Mouse (Mus musculus) Patski (cell line): ENCODE data around the gene Gm21970. TPM values are rescaled to one million over a fixed set of nuclear protein-coding genes. Genes with fewer than 3 reads are reported as not detected.

Experiments used
- ATAC-seq: fragments of 100-300 bp; one replicate; pipeline ENCODE4 v1.8.0; 2021
- CTCF ChIA-PET: fragments of 350-600 bp; sonication (Branson Sonifier 250); formaldehyde crosslinking; loops from one replicate; lab custom pipeline; 2022; ENCODE audit warnings: inconsistent platforms; lab: Charles Lee
- POLR2A ChIA-PET: fragments of 350-600 bp; sonication (Branson Sonifier 250); formaldehyde crosslinking; loops from one replicate; lab custom pipeline; 2022; ENCODE audit warnings: antibody characterized with exemption, inconsistent platforms; lab: Charles Lee
- DNase-seq: peaks from one replicate; pipeline ENCODE4 v3.0.0-alpha.2; 2011; ENCODE audit warnings: low read depth, low spot score
- H3K27me3 ChIP-seq: fragments of 371-371 bp; one replicate; pipeline ENCODE4 v1.5.1; 2021
- CTCF ChIP-seq: fragments of 100-300 bp; IDR thresholded peaks from one replicate; pipeline ENCODE4 v1.5.1; 2021
- in situ Hi-C: fragments of 300-500 bp; cut with MboI; formaldehyde crosslinking; loops from 3 replicates; pipeline ENCODE4 v1.11.1; 2018; ENCODE audit warnings: low pct_unique_long_range_greater_than_20kb, mixed read lengths
- polyA plus RNA-seq: library from polyadenylated mRNA; unstranded; gene quantifications from one replicate; pipeline ENCODE4 v1.2.3, GENCODE M21; 2021

Gm21970 gene
- polyA plus RNA-seq, 1 experiment from 2014 or later, result 3.8 TPM

DNA sequence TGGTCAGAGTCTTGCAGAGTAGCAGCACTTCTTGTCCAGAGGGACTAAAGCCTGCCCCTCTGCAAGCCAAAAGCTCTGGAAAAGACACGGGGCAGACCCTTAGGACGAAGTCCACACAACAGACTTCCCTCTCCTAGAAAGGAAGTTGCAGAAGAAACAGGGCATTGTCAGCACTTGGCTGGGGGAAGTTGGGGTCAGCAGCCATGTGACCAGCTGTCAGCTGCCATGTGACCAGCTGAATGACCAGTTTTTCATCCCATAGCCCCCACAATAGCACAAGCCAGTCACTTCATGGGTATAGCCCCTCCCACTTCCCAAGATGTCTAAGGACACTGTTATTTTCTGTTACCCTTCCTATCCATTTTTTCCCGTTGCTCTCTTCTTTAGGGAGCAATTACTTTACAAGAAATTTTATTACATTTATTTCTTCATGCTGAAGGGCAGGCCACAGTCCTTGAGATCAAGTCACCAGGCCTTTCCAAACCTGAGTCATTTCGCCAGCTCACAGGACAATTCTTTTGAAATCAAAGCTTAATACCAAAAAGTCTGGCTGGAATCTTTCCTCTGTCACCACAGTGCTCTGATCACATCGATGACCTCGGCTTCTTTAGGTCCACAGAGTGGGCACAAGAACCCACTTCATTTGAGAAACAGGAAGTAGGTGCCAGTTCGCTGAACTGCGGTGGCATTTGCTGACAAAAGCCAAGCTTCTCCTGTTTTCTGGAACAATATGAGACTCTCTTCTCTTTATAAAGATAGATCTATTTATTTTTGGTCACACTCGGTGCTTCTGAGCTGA lies 24.1 kb downstream of the Gm21970 start:
- CTCF ChIA-PET, result no interaction called here
- TF ChIP-seq CTCF, result no peak

DNA sequence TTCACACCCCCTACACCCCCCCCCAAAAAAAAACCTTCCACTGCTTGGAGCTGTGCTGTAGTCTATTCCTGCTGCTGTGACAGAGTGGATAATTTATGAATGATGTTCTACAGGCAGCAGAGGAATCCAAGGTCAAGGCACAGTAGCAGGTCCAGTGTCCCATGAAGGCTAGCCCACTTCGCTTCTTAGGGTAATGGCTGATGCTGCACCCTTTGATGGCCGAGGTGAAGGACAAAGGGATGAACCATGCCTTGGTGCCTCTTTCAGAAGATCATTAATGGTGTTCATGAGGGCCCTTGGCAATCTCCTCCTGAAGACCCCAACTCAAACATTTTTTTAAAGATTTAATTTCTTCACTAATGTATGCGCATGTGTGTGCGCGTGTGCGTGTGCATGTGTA lies 24.8 kb downstream of the Gm21970 start:
- ChIA-PET CTCF (no interaction called here), POLR2A (interaction anchor here (0.6 kb wide), 1 partner anchor 73 kb away, joined by 4 read pairs; no protein-coding TSS in a partner anchor)
- no peak for DNase-seq
- H3K27me3 ChIP-seq, result no peaks in the 10 kb centered on the region
- TF ChIP-seq CTCF, result no peak
- no peak for ATAC-seq
- in situ Hi-C loops, result no loop called here

More for the DNA sequence above, 24.1 kb downstream of the Gm21970 start:
- ATAC-seq (no peak), DNase-seq (no peak)
- in situ Hi-C loops, result no loop called here
- POLR2A ChIA-PET, result no interaction called here
- H3K27me3 ChIP-seq, result no peaks in the 10 kb centered on the region

DNA sequence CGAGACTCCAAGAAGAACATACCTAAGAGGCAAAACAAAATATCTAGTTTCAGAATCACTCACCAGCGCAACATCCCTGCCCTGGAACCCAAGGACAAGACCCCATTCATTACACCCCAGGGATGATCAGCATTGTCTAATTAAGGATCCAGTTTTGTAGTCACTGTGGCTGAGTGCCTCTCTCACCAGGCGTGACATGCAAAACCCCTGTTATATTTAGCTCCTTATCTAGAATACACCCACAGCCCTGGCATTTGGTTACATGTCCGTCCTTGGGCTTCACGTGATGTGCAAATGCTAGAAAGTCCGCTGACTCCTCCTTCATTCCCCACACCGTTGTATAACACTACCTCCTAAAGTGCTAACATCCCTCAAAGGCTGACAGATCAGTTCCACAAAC lies 25.4 kb downstream of the Gm21970 start:
- in situ Hi-C loops, result no loop called here
- ChIA-PET POLR2A (interaction anchor here (0.6 kb wide), 1 partner anchor 73 kb away, joined by 4 read pairs; no protein-coding TSS in a partner anchor), CTCF (no interaction called here)
- no peak for TF ChIP-seq CTCF
- no peaks in the 10 kb centered on the region for H3K27me3 ChIP-seq
- no peak for DNase-seq
- ATAC-seq, result no peak

DNA sequence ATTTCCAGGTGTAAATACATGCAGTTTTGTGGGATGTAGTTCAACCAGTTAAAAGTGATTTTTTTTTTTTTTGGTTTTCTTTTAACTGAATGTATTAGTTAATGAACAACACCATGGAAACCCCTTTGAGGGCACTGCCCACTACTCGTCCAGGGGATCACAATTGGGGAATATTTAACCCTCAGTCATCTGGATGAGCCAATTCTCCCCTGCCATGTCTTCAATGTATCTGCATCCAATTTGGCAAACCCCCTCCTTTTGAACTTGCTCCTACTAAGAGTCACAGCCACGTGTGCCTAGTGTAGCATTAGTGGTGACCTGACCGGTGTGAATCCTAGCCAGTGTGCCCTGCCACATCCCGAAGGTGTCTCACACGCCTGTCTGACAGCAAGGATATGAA lies 27.0 kb downstream of the Gm21970 start:
- in situ Hi-C loops, result no loop called here
- ATAC-seq (no peak), DNase-seq (no peak)
- H3K27me3 ChIP-seq, result no peaks in the 10 kb centered on the region
- ChIA-PET CTCF (no interaction called here), POLR2A (no interaction called here)
- TF ChIP-seq CTCF, result no peak

DNA sequence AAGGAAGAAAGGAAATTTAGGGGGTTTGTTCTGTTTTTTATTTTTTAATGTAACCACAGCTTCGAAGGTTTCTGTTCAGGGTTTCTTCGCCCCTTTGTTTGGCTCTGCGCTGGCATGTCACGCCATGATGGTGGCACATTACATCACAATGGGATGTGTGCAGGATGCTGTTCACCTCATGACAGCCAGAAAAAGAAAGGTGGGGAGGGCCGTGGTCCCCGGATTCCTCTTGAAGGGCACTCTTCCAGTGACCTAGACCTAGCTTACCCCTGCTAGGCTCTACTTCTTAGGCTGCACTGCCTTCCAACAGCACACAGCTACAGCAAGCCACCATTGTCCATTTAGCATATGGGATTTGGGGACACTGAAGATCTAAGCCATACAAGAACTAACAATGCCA lies 34.3 kb downstream of the Gm21970 start:
- no peak for TF ChIP-seq CTCF
- ATAC-seq, result no peak
- H3K27me3 ChIP-seq, result no peaks in the 10 kb centered on the region
- DNase-seq, result no peak
- POLR2A ChIA-PET, result no interaction called here
- in situ Hi-C loops, result no loop called here
- CTCF ChIA-PET, result no interaction called here

GRCm38 (mm10) chr16:91426586-91426985 lies 35.1 kb downstream of the Gm21970 start:
- ATAC-seq (no peak), DNase-seq (no peak)
- no peaks in the 10 kb centered on the region for H3K27me3 ChIP-seq
- in situ Hi-C loops, result no loop called here
- no peak for TF ChIP-seq CTCF
- ChIA-PET POLR2A (interaction anchor here (1.3 kb wide), 1 partner anchor 16 kb away, joined by 3 read pairs; no protein-coding TSS in a partner anchor), CTCF (no interaction called here)

GRCm38 (mm10) chr16:91427461-91427860 lies 35.9 kb downstream of the Gm21970 start:
- no peak for DNase-seq
- in situ Hi-C loops, result no loop called here
- CTCF ChIA-PET, result no interaction called here
- no peaks in the 10 kb centered on the region for H3K27me3 ChIP-seq
- no peak for TF ChIP-seq CTCF
- ATAC-seq, result no peak
- POLR2A ChIA-PET, result interaction anchor here (1.3 kb wide), 1 partner anchor 17 kb away, joined by 3 read pairs; no protein-coding TSS in a partner anchor

- ChIA-PET POLR2A (interaction anchor here (0.6 kb wide), 1 partner anchor 19 kb away, joined by 3 read pairs; no protein-coding TSS in a partner anchor), CTCF (no interaction called here)
- DNase-seq, result no peak
- in situ Hi-C loops, result no loop called here
- no peak for ATAC-seq
- no peaks in the 10 kb centered on the region for H3K27me3 ChIP-seq
- no peak for TF ChIP-seq CTCF
Measured at GRCm38 (mm10) chr16:91428259-91428865, 36.8 kb downstream of the Gm21970 start.

GRCm38 (mm10) chr16:91432720-91433328 lies 41.3 kb downstream of the Gm21970 start:
- ChIA-PET CTCF (interaction anchor here (1.3 kb wide), 1 partner anchor 8 kb away, joined by 4 read pairs; no protein-coding TSS in a partner anchor), POLR2A (no interaction called here)
- TF ChIP-seq CTCF, result no peak
- DNase-seq (no peak), ATAC-seq (no peak)
- in situ Hi-C loops, result no loop called here
- H3K27me3 ChIP-seq, result no peaks in the 10 kb centered on the region

DNA sequence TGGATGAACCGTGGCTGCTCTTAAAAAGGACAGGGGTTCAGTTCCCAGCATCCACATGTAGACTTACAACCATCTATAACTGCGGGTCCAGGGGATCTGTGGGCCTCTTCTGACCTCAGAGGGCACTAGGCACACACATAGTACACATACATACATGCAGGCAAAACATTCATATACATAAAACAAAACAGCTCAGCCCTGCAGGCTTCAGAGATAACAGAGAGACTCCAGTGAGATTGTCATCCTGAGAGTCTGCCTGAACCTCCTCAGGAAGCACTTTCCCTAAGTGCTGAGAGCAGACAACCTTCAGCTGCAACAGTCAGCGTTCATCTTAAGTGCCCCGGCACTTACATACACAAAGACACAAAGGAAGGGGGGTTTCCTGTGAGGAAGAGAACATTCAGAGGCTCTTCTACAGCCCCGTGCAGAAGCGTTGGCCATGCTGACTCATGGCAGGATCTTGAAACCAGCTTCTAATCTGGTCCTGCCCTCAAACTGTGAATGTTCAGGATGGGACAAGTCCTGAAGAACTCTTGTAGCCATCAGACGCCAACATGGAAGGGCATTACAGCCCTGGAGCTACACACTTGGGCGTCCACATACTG lies 41.9 kb downstream of the Gm21970 start:
- in situ Hi-C loops, result no loop called here
- no peak for TF ChIP-seq CTCF
- POLR2A ChIA-PET, result no interaction called here

More for the DNA sequence above, 41.9 kb downstream of the Gm21970 start:
- H3K27me3 ChIP-seq, result no peaks in the 10 kb centered on the region
- ATAC-seq (no peak), DNase-seq (no peak)
- CTCF ChIA-PET, result no interaction called here
